Mouse (Mus musculus) spleen, postnatal 36 days (tissue): ENCODE measurements around the gene Spag6.

ENCODE experiments used
- DNase-seq, 2 experiments: peaks; one replicate each; pipeline ENCODE4 v3.0.0; 2022; ENCODE audit warnings: low spot score in 2 of 2, mixed read lengths in 1 of 2

Gene Spag6

GRCm38 (mm10) chr2:18688286-18688685, 5.5 kb upstream of the Spag6 start:
- no peak for DNase-seq

GRCm38 (mm10) chr2:18688708-18689063, 5.1 kb upstream of the Spag6 start:
- DNase-seq = peak; percentile 63 to 71

- DNase-seq = peak; percentile 49
These were observed 4.5 kb upstream of the Spag6 start for GRCm38 (mm10) chr2:18689064-18689921.

GRCm38 (mm10) chr2:18690055-18690691, 3.7 kb upstream of the Spag6 start:
- DNase-seq = peak; percentile 10 to 17

GRCm38 (mm10) chr2:18690756-18691155, 3.1 kb upstream of the Spag6 start:
- DNase-seq = no peak

GRCm38 (mm10) chr2:18692031-18692430, 1.8 kb upstream of the Spag6 start:
- no peak for DNase-seq

- DNase-seq = no peak
These were observed 1.3 kb upstream of the Spag6 start for GRCm38 (mm10) chr2:18692548-18692947.

- no peak for DNase-seq
These were observed 351 bp upstream of the Spag6 start for GRCm38 (mm10) chr2:18693491-18693870.

- no peak for DNase-seq
These were observed 749 bp downstream of the Spag6 start for GRCm38 (mm10) chr2:18694611-18694950.

- DNase-seq = no peak
These were observed 1.3 kb downstream of the Spag6 start for GRCm38 (mm10) chr2:18695163-18695562.

- no peak for DNase-seq
These were observed 1.9 kb downstream of the Spag6 start for GRCm38 (mm10) chr2:18695629-18696150.

GRCm38 (mm10) chr2:18697591-18698244, 3.9 kb downstream of the Spag6 start:
- DNase-seq = no peak

- DNase-seq = no peak
These were observed 5.0 kb downstream of the Spag6 start for GRCm38 (mm10) chr2:18698663-18699385.

GRCm38 (mm10) chr2:18699401-18699990, 5.7 kb downstream of the Spag6 start:
- DNase-seq = no peak

GRCm38 (mm10) chr2:18710356-18710755, 16.5 kb downstream of the Spag6 start:
- no peak for DNase-seq

GRCm38 (mm10) chr2:18713071-18713470, 19.2 kb downstream of the Spag6 start:
- no peak for DNase-seq

- no peak for DNase-seq
These were observed 20.5 kb downstream of the Spag6 start for GRCm38 (mm10) chr2:18714337-18714736.

- DNase-seq = no peak
These were observed 24.7 kb downstream of the Spag6 start for GRCm38 (mm10) chr2:18718521-18718920.

GRCm38 (mm10) chr2:18722208-18722830, 28.5 kb downstream of the Spag6 start:
- no peak for DNase-seq

- no peak for DNase-seq
These were observed 30.6 kb downstream of the Spag6 start for GRCm38 (mm10) chr2:18724462-18724861.

- DNase-seq = no peak
These were observed 32.0 kb downstream of the Spag6 start for GRCm38 (mm10) chr2:18725880-18726279.
